Mouse (Mus musculus) lung, postnatal 4 days (tissue): Measurements from ENCODE around the gene F11.

Experiments used
- DNase-seq, 2 experiments: peaks; one replicate each; pipeline ENCODE4 v3.0.0; 2021

F11 gene

GRCm38 (mm10) chr8:45261920-45262319 lies at the start of gene F11:
F11 (minus strand) TSS chr8:45262031.
- DNase-seq, result no peak

GRCm38 (mm10) chr8:45310967-45311366 lies 49.1 kb upstream of the F11 start:
- peak in 1 of 2 experiments; percentile 49 for DNase-seq

DNA sequence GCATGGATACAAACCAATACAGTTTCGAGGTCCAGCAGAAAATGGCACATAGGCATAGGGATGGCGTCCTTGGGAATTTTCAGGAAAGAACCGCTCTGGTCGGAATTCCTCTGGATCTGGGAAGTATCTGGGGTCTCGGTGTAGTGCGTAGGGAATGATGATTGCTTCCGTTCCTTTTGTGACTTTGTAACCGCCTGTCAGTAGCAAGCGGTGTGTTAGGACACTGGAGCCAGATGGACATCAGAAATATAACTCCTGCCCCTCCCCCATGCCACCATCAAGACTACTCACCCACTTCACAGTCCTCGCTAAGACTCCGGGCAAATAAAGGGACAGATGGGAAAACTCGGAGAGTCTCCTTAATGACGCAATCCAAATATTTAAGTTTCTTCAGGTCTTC lies 46.5 kb upstream of the F11 start, which contains the start of gene Gm45753:
TSS of gene Gm45753 (minus strand) at position 101 of the 400 bp plus-strand sequence.
- DNase-seq, result no peak

DNA sequence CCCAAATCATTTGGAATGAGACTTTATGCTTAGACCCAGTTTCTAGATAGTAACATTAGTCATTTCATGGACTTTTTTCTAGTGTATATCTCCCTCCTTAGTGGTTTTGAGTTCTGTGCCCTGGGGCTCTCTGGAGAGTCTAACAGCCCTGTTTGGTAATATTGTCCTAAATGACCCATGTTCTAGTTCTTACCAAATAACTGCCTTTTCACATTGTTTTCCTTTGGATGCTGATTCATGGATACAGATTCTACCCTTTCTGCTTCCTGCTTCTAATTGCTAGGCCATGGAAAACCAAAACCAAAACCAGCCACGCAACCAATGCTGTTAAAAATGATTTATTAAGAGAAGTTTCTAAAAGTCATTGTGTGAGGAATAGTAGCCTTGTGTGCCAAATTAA lies 43.6 kb upstream of the F11 start:
- no peak for DNase-seq

- DNase-seq, result no peak
Measured at GRCm38 (mm10) chr8:45304354-45304753, 42.5 kb upstream of the F11 start.

GRCm38 (mm10) chr8:45302390-45302789 lies 40.6 kb upstream of the F11 start:
- DNase-seq, result no peak

- no peak for DNase-seq
Measured at GRCm38 (mm10) chr8:45295276-45295675, 33.4 kb upstream of the F11 start.

GRCm38 (mm10) chr8:45294687-45295086 lies 32.9 kb upstream of the F11 start, which contains the start of gene Klkb1:
Klkb1 (minus strand) TSS chr8:45294859.
- no peak for DNase-seq

DNA sequence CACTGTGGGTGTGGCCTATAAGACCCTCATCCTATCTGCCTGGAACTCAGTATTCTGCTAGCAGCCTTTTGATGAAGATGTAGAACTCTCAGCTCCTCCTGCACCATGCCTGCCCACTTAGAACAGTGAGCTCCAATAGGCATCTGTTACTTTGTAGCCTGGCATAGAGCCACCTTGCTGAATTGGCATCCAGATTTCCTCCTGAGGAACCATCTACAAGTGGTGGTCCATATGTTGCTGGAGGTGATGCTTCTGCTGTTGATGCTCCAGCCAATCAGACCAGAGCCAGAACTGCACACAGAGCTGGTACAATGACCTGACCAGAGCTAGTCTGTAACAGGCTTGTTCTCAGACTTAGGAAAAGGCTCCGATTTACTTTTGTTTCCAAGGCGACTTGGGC lies 30.0 kb upstream of the F11 start:
- DNase-seq, result no peak

DNA sequence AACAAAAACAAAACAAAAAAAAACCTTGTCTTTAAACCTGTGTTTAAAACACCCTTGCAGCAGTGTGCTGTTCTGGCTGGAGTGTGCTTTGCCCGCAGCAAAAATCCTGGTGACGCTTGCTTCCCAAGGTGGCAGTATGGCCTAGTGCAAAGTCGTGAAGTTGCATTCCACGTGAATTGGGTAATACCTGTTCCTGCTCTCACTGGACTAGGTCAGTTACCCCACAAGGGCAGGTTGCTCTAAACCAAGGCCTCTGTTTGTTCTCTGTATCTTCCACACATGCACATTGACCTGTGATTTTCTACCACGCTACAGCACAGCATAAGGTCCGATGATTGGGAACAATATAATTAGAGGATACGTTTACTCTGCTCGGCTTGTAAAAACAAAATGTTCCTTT lies 19.8 kb upstream of the F11 start:
- peak in 1 of 2 experiments; percentile 28 for DNase-seq

DNA sequence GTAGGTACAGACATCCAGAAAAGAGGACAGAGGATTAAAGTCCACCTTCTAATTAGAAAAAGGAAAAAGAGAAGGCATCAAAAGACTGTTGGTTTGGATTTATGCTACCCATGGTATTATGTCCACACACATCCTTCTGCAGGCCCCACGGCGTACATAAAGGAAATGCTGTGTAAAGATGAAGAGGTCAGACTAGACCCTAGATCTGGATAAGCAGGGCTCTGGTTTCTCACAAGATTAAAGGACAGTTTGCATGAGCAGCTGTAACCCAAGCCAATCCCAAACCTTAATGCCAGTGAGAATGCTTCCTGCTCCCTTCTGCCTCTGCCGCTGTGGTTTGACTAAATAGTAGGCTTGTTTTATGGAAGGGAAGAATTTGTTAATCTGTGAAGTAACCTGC lies 15.6 kb upstream of the F11 start:
- DNase-seq, result no peak

DNA sequence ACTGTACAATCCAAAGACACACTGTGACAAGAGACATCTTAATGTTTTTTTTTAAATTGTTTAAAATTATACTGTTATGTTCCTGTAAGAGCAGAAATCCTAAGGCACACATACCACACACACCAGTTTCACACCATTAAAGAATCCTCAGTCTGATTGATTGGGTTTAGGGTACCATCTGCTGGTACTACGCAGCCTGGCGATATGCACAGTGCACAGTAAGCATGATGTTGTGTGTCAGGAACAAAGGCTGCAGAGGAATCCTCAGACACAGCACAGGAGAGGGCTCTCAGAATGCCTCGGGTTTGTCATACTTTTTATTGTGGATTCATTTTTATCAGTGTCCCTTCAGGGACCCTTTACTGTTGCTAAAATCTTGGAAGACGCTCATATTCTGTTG lies 12.5 kb upstream of the F11 start:
- no peak for DNase-seq

GRCm38 (mm10) chr8:45269056-45269455 lies 7.2 kb upstream of the F11 start:
- no peak for DNase-seq

GRCm38 (mm10) chr8:45268485-45268884 lies 6.7 kb upstream of the F11 start:
- no peak for DNase-seq

DNA sequence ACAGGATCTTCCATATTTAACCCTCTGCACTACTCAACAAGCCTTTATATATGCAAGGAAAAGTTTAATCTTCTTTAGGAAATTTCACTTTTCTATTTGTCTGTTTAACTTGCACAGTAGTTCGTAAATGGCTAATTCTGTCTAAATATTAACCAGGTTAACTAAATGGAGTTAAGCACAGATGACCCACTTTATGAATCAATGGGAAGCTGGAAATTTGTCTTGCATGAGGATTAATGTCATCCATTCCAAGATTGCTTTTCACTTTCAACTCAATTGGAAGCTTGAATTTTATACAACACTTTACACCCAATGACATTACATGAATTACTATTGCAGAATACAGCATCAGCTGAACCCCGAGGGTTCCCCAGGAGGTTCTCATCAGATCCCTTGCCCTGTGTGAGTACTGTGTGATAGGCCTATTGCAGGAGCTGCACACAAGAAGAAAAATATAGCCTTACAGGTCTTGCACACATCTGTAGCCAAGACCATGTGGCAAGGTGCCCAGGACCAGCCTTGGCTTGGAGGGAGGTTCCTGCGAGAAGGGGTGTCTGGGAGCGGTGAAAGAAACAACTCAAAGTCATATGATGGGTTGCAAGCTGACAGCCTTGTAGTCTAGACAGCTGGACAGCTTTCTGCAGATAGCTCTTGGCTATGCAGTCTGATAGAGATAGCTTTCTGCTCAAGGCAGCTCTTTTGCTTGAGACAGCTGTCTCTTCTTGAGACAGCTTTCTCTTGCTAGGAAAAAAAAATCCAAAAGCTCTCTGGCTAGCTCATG lies 6.0 kb upstream of the F11 start:
- DNase-seq, result peak; percentile 19 to 48

GRCm38 (mm10) chr8:45266993-45267392 lies 5.2 kb upstream of the F11 start:
- DNase-seq, result peak; percentile 23 to 69

- DNase-seq, result no peak
Measured at GRCm38 (mm10) chr8:45264918-45265317, 3.1 kb upstream of the F11 start.

DNA sequence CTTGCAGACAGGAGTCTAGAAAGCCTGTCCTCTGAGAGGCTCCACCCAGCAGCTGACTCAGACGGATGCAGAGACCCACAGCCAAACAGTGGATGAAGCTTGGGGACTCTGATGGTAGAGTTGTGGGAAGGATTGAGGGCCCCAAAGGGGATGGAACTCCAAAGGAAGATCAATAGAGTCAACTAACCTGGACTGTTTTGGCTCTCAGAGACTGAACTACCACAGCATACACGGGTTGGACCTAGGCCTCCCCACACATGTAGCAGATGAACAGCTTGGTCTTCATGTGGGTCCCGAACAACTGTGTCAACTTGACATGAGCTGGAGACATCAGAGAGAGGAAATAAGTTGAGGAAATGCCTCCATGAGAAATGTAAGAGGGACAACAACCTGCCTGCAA lies 1.0 kb upstream of the F11 start:
- DNase-seq, result no peak

- no peak for DNase-seq
Measured at GRCm38 (mm10) chr8:45258421-45258820, 3.4 kb downstream of the F11 start.

- DNase-seq, result no peak
Measured at GRCm38 (mm10) chr8:45255040-45255439, 6.8 kb downstream of the F11 start.

- no peak for DNase-seq
Measured at GRCm38 (mm10) chr8:45254194-45254842, 7.5 kb downstream of the F11 start.

GRCm38 (mm10) chr8:45253586-45253985 lies 8.2 kb downstream of the F11 start:
- DNase-seq, result no peak

DNA sequence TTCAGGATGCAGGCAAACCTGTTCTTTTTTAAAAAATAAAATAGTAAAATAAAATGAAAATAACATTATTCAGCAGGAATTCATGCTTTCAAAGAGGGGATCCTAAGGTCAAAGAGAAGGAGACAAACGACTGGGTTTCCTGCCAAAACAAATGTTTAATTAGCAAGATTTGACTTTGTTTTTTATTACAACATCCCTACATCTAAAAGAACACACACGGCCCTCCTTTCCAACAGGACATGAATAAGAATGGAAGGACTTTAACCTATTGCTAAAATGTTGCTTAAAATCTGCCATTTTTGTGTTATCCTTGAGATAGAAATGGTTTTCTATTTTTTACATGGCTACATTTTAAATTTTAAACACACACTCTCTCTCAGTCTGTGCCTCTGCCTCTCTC lies 8.7 kb downstream of the F11 start:
- no peak for DNase-seq

DNA sequence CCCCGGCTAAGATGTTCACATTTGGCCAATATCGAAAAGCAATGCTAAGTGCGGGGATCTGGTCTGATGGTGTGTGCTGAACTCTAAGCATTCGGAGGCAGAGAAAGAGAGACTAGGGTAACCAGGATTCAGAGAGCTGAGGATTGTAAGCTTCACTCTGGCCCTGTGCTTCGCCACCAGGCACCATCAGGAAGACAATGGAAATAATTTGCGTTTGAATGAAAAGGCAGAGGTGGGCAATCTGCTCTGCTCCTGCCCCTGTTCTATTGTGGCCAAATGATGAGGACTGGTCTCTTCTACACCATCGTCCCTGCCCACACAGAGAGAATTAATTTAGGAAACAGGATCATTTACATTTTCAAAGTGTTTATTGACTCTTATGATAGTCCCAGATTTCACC lies 15.5 kb downstream of the F11 start:
- DNase-seq, result no peak
